Mouse (Mus musculus): Measurements from ENCODE around the gene Ier2. TPM values are rescaled to one million over a fixed set of nuclear protein-coding genes. Genes with fewer than 3 reads are reported as not detected.

Ier2 gene
- total RNA-seq, 1 experiment: 49.7 TPM

DNA sequence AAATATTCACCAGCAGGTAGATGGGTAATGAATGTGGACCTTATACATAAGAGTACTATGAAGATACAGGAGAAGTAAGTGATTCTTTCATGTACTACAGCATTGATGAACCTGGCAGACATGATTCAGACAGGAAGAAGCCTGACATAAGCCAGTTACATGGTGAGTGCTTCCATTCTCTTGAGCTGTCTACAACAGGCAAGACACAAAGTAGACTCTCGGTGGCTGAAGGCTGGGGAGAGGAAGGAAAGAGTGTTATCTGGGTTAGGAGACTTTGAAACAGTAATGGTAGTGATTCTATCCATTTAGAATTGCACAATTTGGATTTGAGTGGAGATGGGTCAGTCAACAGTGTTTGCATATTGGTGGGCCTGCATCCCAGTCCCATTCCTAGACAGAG, 3.7 kb downstream of the Ier2 start:
- Histone ChIP-seq H3K4me3 (ENCODE audit: insufficient read depth in 1 of 2, low read depth in 1 of 2, low read length in 2 of 2, poor library complexity in 1 of 2, severe bottlenecking in 1 of 2) (no peak overlapping the region), H3K36me3 (ENCODE audit: control insufficient read depth, insufficient read depth, low read length, poor library complexity, severe bottlenecking) (peaks cover 9% of the 10 kb centered on the region), H3K27ac (ENCODE audit: insufficient read depth, low read depth, low read length, poor library complexity, severe bottlenecking) (peak overlapping the region; percentile 93; the same call in 1 of the 2 replicates), H3K4me1 (ENCODE audit: control insufficient read depth in 2 of 2, insufficient read depth in 2 of 2, low read length in 2 of 2, poor library complexity in 1 of 2) (peaks cover 11 to 14% of the 10 kb centered on the region in 2 experiments), H3K9me3 (ENCODE audit: control insufficient read depth, insufficient read depth, low read depth, low read length) (no peaks in the 10 kb centered on the region), H3K9ac (ENCODE audit: insufficient read depth, low read depth, low read length, poor library complexity, severe bottlenecking) (no peak overlapping the region; the same call in 1 of the 2 replicates)
- DNase-seq (ENCODE audit: low read depth, low spot score): no peak
- TF ChIP-seq HCFC1 (IDR thresholded peaks at IDR 0.05; ENCODE audit: borderline replicate concordance, insufficient read depth, low read length) (no peak), MAFK (IDR thresholded peaks at IDR 0.05; ENCODE audit: insufficient read depth, low read depth, low read length) (no peak), ZNF384 (IDR thresholded peaks at IDR 0.05; ENCODE audit: low read depth, low read length) (no peak), CHD2 (IDR thresholded peaks at IDR 0.05; ENCODE audit: low read depth, low read length) (no peak), ZC3H11A (IDR thresholded peaks at IDR 0.05; ENCODE audit: borderline replicate concordance, low read depth, low read length) (no peak)
- in situ Hi-C loops (cut with MboI; ENCODE audit: low sequenced_read_pairs in 2 of 2, unreplicated experiment in 2 of 2): no loop called here

DNA sequence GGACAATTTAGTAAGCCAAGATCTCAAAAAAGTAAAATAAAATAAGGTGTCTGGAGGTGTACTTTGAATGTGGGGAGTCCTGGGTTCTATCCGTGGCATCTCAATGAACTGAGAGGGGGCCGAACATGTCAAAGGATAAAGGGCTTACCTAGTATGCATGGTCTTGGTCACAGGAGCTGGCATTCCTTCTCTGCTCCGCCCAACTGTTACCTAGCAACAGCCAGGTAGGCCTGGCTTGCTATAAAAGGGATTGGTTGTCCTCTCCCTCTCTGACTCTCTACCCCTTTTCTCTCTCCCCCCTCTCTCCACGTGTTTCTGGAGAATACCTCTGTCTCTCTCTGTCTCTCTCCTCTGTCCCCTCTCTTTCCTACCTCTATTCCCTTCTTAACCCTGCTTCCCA, 5.0 kb downstream of the Ier2 start:
- peak overlapping the region; percentile 77 to 83 for H3K4me3 ChIP-seq (ENCODE audit: insufficient read depth in 1 of 2, low read depth in 1 of 2, low read length in 2 of 2, poor library complexity in 1 of 2, severe bottlenecking in 1 of 2)
- peak overlapping the region; percentile 97; the same call in 1 of the 2 replicates for H3K27ac ChIP-seq (ENCODE audit: insufficient read depth, low read depth, low read length, poor library complexity, severe bottlenecking)
- in situ Hi-C loops (cut with MboI; ENCODE audit: low sequenced_read_pairs in 2 of 2, unreplicated experiment in 2 of 2): no loop called here
- no peak for TF ChIP-seq MAFK (IDR thresholded peaks at IDR 0.05; ENCODE audit: insufficient read depth, low read depth, low read length)
- no peak for TF ChIP-seq ZC3H11A (IDR thresholded peaks at IDR 0.05; ENCODE audit: borderline replicate concordance, low read depth, low read length)
- TF ChIP-seq HCFC1 (IDR thresholded peaks at IDR 0.05; ENCODE audit: borderline replicate concordance, insufficient read depth, low read length): no peak
- TF ChIP-seq ZNF384 (IDR thresholded peaks at IDR 0.05; ENCODE audit: low read depth, low read length): no peak
- no peak for TF ChIP-seq CHD2 (IDR thresholded peaks at IDR 0.05; ENCODE audit: low read depth, low read length)
- peaks cover 9% of the 10 kb centered on the region for H3K36me3 ChIP-seq (ENCODE audit: control insufficient read depth, insufficient read depth, low read length, poor library complexity, severe bottlenecking)
- peaks cover 9 to 14% of the 10 kb centered on the region in 2 experiments for H3K4me1 ChIP-seq (ENCODE audit: control insufficient read depth in 2 of 2, insufficient read depth in 2 of 2, low read length in 2 of 2, poor library complexity in 1 of 2)
- H3K9me3 ChIP-seq (ENCODE audit: control insufficient read depth, insufficient read depth, low read depth, low read length): no peaks in the 10 kb centered on the region
- peak overlapping the region; percentile 89; the same call in 1 of the 2 replicates for H3K9ac ChIP-seq (ENCODE audit: insufficient read depth, low read depth, low read length, poor library complexity, severe bottlenecking)
- DNase-seq (ENCODE audit: low read depth, low spot score): no peak

DNA sequence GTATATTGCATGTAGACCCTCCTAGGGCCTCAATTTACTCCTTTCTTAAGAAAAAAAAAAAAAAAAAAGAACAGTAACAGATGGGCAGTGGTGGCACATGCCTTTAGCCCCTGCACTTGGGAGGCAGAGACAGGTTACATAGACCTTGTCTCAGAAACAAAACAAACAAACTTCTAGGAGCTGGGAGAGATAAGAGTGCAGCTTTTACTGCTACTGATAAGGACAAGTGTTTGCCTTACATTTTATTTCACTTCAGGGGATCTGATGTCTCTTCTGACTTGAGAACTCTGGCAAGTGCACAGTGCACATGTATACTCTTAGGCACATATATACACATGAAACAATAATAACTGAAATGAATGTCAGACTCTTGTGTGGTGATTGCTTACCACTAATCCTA, 5.4 kb downstream of the Ier2 start:
- no peaks in the 10 kb centered on the region for H3K9me3 ChIP-seq (ENCODE audit: control insufficient read depth, insufficient read depth, low read depth, low read length)
- H3K4me3 ChIP-seq (ENCODE audit: insufficient read depth in 1 of 2, low read depth in 1 of 2, low read length in 2 of 2, poor library complexity in 1 of 2, severe bottlenecking in 1 of 2): peak overlapping the region; percentile 77 to 83
- peaks cover 9% of the 10 kb centered on the region for H3K36me3 ChIP-seq (ENCODE audit: control insufficient read depth, insufficient read depth, low read length, poor library complexity, severe bottlenecking)
- H3K9ac ChIP-seq (ENCODE audit: insufficient read depth, low read depth, low read length, poor library complexity, severe bottlenecking): peak overlapping the region; percentile 89; the same call in 1 of the 2 replicates
- in situ Hi-C loops (cut with MboI; ENCODE audit: low sequenced_read_pairs in 2 of 2, unreplicated experiment in 2 of 2): no loop called here
- H3K27ac ChIP-seq (ENCODE audit: insufficient read depth, low read depth, low read length, poor library complexity, severe bottlenecking): peak overlapping the region; percentile 97
- TF ChIP-seq MAFK (IDR thresholded peaks at IDR 0.05; ENCODE audit: insufficient read depth, low read depth, low read length): no peak
- DNase-seq (ENCODE audit: low read depth, low spot score): no peak
- H3K4me1 ChIP-seq (ENCODE audit: control insufficient read depth in 2 of 2, insufficient read depth in 2 of 2, low read length in 2 of 2, poor library complexity in 1 of 2): peaks cover 9 to 14% of the 10 kb centered on the region in 2 experiments

DNA sequence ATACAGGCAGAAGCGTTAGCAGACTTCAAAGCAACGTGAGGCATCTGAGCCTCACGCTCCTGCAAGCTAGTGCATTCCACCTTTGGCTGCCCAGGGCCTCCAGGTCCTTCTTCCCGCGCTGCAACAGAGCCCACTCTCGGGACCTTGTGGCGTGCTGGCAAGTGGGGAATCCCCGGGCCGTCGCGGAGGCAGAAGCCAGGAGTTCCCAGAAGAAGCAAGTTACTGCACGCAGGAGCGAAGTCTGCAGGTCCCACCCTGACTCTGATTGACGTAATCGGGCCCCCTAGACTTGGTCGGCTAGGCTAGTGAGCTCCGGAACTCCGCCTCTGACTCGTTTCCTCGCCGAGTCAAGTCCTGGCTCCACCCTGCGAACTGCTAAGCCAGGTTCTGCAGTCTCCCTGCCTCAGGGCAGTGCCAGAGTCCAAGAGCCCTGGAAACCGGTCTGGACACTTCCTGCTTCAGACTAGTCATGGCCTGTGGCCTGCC, 6.0 kb downstream of the Ier2 start:
- in situ Hi-C loops (cut with MboI; ENCODE audit: low sequenced_read_pairs in 2 of 2, unreplicated experiment in 2 of 2): no loop called here
- Histone ChIP-seq H3K9ac (ENCODE audit: insufficient read depth, low read depth, low read length, poor library complexity, severe bottlenecking) (peak overlapping the region; percentile 89), H3K9me3 (ENCODE audit: control insufficient read depth, insufficient read depth, low read depth, low read length) (no peaks in the 10 kb centered on the region), H3K36me3 (ENCODE audit: control insufficient read depth, insufficient read depth, low read length, poor library complexity, severe bottlenecking) (peaks cover 4% of the 10 kb centered on the region), H3K27ac (ENCODE audit: insufficient read depth, low read depth, low read length, poor library complexity, severe bottlenecking) (peak overlapping the region; percentile 97), H3K4me1 (ENCODE audit: control insufficient read depth in 2 of 2, insufficient read depth in 2 of 2, low read length in 2 of 2, poor library complexity in 1 of 2) (peaks cover 9 to 14% of the 10 kb centered on the region in 2 experiments), H3K4me3 (ENCODE audit: insufficient read depth in 1 of 2, low read depth in 1 of 2, low read length in 2 of 2, poor library complexity in 1 of 2, severe bottlenecking in 1 of 2) (peak overlapping the region; percentile 77 to 83)
- no peak for DNase-seq (ENCODE audit: low read depth, low spot score)
- no peak for TF ChIP-seq MAFK (IDR thresholded peaks at IDR 0.05; ENCODE audit: insufficient read depth, low read depth, low read length)
- no peak for TF ChIP-seq ZNF384 (IDR thresholded peaks at IDR 0.05; ENCODE audit: low read depth, low read length)
- no peak for TF ChIP-seq ZC3H11A (IDR thresholded peaks at IDR 0.05; ENCODE audit: borderline replicate concordance, low read depth, low read length)
- no peak for TF ChIP-seq HCFC1 (IDR thresholded peaks at IDR 0.05; ENCODE audit: borderline replicate concordance, insufficient read depth, low read length)
- no peak for TF ChIP-seq CHD2 (IDR thresholded peaks at IDR 0.05; ENCODE audit: low read depth, low read length)

DNA sequence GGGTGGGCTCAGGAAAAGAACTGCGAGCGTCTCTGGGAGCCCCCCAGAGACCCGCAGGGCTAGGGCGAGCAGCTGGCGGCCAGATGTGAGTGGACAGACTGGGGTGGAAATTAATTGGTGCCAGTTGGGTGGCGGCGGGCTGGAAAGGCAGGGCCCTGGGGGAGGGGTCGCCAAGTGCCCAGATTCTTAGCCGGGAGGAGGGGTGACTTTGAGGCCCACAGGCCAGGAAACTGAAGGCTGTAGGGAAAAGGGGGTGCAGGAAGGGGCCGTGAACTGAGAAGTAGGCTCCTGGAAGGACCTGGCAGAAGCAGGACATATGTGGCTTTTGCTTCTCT, 6.5 kb downstream of the Ier2 start:
- in situ Hi-C loops (cut with MboI; ENCODE audit: low sequenced_read_pairs in 2 of 2, unreplicated experiment in 2 of 2): no loop called here
- TF ChIP-seq ZNF384 (IDR thresholded peaks at IDR 0.05; ENCODE audit: low read depth, low read length) (no peak), ZC3H11A (IDR thresholded peaks at IDR 0.05; ENCODE audit: borderline replicate concordance, low read depth, low read length) (no peak), MAFK (IDR thresholded peaks at IDR 0.05; ENCODE audit: insufficient read depth, low read depth, low read length) (no peak), CHD2 (IDR thresholded peaks at IDR 0.05; ENCODE audit: low read depth, low read length) (no peak), HCFC1 (IDR thresholded peaks at IDR 0.05; ENCODE audit: borderline replicate concordance, insufficient read depth, low read length) (no peak)
- peaks cover 11 to 14% of the 10 kb centered on the region in 2 experiments for H3K4me1 ChIP-seq (ENCODE audit: control insufficient read depth in 2 of 2, insufficient read depth in 2 of 2, low read length in 2 of 2, poor library complexity in 1 of 2)
- peak overlapping the region; percentile 77 to 83 for H3K4me3 ChIP-seq (ENCODE audit: insufficient read depth in 1 of 2, low read depth in 1 of 2, low read length in 2 of 2, poor library complexity in 1 of 2, severe bottlenecking in 1 of 2)
- peak overlapping the region; percentile 89 for H3K9ac ChIP-seq (ENCODE audit: insufficient read depth, low read depth, low read length, poor library complexity, severe bottlenecking)
- no peaks in the 10 kb centered on the region for H3K36me3 ChIP-seq (ENCODE audit: control insufficient read depth, insufficient read depth, low read length, poor library complexity, severe bottlenecking)
- H3K9me3 ChIP-seq (ENCODE audit: control insufficient read depth, insufficient read depth, low read depth, low read length): no peaks in the 10 kb centered on the region
- peak overlapping the region; percentile 97 for H3K27ac ChIP-seq (ENCODE audit: insufficient read depth, low read depth, low read length, poor library complexity, severe bottlenecking)
- no peak for DNase-seq (ENCODE audit: low read depth, low spot score)

Data from ES-E14 (cell line).